Mouse (Mus musculus) heart, postnatal 0 days (tissue): ENCODE data around the gene Gm6040.

Experiments used
- CTCF ChIP-seq: IDR thresholded peaks from 2 replicates; pipeline ENCODE4 v1.5.1; 2016; ENCODE audit warnings: antibody characterized with exemption, control low read depth, low read depth
- EP300 ChIP-seq: IDR thresholded peaks from 2 replicates; pipeline ENCODE4 v1.6.1; 2016; ENCODE audit warnings: antibody characterized with exemption, low read depth

DNA sequence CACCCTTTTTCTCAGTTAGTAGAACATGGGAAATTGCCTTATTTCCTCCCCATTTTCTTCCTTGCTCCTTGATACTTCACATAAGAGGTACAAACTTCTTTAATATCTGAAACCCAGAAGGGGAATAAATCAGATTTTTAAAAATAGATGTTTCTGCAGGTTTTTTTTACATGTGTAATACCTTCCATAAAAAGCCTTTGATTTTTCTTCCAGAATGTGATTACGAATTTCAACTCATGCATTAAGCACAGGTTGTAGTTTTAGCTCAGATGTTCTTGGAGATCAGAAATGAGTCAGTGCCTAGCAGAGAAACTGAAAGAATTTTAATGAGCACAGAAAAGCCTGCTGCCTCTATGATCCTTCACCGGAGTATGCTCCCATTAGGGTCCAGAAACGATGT is at the start of gene Gm6040:
- TF ChIP-seq CTCF (no peak), EP300 (no peak)
